Mouse (Mus musculus): ENCODE data around the gene Prpf31.

The Prpf31 gene

DNA sequence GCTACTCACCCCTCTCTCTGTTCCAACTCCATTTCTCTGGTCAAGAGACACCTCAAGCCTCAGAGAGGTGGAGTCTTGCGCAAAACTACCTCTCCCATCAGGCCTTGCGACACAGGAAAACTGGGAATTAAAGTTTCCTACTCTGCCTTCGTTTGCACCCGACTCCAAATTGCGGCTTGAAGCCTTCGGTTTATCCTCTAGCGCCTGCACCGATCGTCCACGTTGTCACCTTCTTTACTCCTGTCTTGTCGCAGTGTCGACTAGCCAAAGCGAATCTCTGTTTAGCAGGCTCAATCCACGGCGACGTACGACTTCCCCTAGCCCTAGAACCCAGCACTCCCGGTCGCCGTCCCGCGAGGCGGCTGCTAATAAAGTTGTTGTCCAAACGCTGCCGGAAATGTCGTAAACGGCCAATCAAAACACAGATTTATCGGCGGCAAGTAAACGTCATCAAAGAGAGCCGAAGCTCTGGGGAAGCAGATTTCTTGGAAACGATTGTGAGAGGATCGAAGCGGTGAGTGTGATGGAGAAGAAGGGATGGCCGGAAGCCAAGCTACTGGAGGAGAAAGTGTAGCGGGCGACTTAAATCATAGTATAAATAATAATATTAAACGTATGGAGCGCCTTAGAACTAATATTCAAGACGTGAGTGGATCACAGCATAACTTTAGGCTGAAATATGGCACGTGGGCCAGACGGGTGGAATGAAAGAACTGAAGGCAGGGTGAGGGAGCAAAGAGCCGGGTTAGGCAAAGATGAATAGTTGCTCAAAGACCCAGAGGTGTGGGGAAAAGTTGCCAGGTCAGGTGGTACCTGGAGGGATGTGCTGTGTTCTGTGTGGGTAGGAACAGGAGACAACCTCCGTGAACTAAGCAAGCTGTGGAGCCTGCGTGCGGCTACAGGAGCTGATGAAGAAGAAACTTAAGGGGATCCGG is at the start of gene Prpf31, which contains the start of gene Tfpt:
Gene Prpf31 (plus strand): TSS at position 443 of the 935 bp plus-strand sequence.
Gene Tfpt (minus strand): TSS at position 387 of the 935 bp plus-strand sequence.
- DNase-seq: peak; percentile 97

DNA sequence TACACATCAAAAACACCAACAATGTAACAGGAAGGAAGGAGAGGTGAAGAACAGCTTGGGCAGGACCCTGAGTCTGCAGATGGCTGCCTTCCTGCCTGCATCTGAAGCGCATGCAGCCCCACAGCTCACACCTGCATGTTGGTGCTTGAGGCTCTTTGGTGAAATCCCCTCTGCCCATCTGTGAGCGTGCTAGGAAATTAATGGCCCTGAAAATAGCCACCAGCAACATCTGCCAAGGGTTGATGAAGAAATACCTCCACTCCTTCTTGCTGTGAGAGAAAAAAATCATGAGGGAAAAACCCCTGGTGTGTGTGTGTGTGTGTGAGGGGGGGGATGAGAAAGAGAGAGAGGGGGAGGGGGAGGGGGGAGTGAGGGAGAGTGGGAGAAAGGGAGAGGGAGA is 49.8 kb upstream of the Prpf31 start:
- no peak for DNase-seq

DNA sequence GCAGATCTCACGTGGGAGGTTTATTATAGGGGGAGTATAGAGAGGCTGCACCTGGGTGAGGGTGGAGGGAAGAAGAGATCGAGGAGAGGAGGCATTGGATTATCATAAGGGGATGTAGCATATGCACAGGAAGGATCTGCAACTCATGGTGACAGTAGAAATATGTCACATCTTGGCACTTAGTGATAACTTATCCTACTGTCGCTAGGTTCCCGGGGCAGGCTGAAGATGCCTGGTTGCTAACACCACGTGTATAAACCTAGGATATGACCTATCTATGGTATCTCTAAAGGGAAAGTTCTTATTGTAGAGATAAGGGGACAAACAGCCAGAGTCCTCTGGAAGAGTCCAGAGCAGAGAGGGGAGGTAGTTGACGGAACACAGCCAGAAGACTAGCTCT is 44.0 kb upstream of the Prpf31 start:
- no peak for DNase-seq

DNA sequence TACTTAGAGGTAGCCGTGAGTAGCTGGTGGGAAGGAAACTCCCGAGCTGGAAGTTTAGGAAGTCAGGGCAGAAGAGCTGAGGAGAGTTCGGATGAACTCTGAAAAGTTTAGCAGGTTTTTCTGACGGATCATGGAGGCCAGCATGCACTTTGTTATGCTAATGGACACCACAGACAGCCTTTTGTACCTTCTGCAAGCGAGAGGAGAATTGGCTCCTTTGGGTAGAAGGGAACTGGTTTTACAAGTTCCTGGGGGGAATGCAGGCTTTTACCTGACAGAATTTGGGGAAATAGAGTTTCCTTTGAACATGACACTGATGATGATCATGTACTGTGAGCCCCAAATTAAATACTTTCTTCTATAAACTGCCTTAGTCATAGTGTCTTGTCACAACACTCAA is 43.5 kb upstream of the Prpf31 start:
- no peak for DNase-seq

DNA sequence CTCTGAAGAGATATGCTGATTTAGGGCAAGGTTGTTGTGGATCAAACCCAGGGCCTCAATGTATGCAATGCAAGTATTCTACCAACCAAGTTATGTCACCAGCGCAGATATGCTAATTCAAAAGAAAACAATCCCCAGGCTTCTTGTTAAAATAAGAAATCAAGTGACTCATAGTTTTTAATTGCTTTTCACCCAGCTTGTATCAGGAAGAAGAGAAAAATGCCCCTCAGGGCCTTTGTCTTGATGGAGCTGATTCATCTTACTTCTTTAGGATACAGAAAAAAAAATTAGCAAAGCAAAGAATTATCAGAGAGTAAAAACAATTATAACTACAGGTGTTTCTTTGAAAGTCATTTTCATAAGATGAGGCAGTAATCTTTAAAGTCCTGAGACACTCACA is 42.5 kb upstream of the Prpf31 start:
- no peak for DNase-seq

DNA sequence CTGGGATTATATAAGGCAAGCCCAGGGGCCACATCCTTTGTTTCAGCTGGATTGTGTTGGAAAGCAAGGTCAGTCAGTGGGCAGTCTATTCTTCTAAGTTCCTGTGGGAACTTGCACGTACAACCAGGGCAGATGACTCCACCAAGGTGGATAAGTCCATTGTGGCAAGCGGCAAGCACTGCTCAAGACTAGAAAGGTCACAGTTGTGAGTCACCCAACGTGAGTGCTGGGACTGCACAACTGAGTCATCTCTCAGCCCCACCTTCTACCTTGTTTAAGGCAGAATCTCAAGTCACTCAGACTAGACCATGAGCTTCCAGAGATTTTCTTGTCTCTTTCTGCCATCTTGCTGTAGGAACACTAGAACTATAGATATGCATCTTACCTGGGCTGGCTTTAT is 39.2 kb upstream of the Prpf31 start:
- no peak for DNase-seq

DNA sequence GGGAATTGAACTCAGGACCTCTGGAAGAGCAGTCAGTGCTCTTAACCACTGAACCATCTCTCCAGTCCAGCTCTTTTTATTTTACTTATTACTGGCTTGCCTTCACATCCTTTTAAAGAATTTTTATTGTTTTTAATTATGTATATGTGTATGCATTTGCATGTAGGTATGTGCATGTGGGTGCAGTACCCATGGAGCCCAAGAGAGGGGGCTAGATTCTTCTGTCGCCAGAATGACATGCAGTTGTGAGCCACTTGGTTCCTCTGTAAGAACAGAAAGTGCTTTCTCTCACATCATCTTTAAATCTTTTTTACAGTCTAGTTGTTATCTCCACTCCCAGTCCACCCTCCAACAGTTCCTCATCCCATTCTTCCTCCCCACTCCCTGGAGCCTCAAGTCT is 38.3 kb upstream of the Prpf31 start:
- DNase-seq: no peak

DNA sequence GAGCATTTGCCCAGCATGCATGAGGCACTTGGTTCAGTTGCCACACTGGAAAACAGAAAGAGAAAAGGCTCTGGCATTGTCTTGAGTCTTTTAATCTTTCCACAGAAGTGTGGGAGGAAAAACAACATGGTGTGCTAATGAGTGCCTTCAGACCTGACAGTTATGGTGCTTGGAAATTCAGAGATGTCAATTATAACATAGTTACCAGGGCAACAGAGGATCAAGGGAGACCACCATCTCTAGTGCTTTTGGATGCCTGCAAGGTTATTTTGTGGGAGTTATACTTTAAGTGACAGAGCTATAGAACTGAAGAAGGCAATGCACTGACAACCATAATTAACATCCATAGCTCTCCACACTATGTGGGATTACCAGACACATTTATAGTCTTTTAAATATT is 35.9 kb upstream of the Prpf31 start:
- no peak for DNase-seq

DNA sequence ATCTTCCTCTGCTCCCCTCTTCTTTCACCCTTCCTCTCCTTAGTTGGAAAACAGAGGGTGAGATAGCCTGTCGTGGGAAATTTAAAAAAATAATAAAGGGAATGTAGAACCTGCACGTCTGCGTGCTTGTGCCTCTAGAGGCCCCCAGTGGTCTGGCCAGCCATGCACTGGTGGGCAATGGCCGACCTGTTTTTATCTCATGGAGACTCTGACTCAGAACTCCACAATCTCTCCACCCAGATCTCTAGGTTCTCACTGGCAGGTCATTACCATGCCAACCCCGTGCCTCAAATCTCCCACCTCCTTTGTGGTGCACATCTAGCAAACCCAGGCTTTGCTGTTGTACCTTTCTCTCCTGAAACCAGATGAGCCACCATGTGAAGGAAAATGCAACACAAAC is 35.1 kb upstream of the Prpf31 start:
- no peak for DNase-seq

DNA sequence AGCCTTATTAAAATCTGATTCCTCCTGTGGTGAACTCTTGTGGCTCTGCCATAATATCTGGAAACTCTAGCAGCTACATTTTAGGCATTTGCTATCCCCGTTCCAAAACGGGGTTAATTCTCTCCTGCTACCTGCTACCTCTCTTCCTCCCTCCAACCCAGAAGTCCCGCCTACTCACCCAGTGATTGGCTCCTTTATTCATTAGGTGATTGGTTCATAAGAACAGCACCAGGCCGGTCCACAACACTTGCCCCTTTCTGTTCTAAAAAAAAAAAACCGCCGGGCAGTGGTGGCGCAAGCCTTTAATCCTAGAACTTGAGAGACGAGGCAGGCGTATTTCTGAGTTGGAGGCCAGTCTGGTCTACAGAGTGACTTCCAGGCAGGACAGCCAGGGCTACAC is 34.6 kb upstream of the Prpf31 start:
- peak; percentile 71 for DNase-seq

DNA sequence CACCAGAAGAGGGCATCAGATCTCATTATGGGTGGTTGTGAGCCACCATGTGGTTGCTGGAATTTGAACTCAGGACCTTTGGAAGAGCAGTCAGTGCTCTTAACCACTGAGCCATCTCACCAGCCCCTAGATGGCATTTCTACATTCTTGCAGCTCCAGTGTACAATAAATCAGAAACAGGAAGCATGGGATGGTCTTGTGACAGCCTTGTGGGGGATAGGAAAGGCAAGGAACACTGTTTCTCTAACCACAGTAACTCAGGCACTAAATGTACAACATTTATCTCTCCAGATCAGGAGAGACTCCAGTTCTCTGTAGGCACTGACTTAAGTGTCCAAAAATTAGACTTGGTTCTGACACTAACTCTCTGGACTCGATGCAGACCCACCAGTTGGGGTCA is 32.0 kb upstream of the Prpf31 start:
- DNase-seq: peak; percentile 18

DNA sequence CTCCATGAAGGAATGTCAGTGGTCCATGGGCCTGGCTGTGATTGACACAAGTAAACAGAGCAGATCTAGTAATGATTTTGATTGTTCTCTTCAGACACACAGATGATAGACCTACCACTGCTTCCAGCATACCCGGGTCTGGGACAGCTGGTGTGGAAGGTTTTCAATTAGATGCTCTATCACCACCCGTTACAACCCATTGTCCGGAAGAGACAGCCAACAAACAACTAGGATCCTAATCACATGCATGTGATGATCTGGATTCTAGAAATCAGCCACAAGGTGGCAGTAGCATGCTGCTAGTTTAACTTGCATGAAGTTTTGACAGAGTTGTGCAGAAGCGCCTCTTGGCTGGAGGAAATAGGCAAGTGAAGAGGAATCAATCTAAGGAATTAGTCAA is 28.7 kb upstream of the Prpf31 start:
- peak; percentile 88 for DNase-seq

DNA sequence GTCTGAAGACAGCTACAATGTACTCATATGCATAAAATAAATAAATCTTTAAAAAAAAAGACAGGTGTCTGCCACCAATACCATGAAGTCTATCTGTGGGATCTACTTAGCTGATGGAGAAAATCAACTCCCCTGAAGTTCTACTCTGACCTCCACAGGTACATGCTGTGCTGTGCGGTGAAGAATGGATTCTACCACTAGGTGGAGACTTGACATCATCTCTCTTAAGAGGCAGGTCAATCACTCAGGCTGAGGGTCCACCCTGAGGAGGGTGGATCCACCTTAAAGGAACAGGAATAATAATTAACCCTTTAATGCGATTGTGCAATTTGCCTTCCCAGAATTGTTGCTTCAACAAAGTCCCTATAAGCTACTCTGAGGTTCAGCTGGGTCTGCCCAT is 23.0 kb upstream of the Prpf31 start:
- peak; percentile 55 for DNase-seq

DNA sequence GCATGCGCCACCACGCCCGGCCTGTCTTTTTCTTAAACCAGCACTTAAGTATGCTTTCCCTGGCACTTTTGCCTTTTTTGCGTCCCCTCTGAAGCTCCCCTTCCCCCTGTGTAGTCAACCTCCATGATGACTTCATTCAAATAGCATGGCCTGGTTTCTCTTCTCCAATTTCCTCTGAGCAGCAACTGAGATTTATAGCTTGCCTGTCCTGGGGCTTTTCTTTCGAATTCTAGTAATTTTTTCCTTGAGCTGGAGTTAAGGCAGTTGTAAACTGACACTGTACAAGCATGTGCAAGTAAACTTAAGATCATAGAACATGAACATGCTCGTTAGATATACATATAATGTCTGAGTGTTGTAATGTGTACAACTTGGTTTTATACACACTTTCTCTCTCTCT is 22.4 kb upstream of the Prpf31 start:
- DNase-seq: no peak

DNA sequence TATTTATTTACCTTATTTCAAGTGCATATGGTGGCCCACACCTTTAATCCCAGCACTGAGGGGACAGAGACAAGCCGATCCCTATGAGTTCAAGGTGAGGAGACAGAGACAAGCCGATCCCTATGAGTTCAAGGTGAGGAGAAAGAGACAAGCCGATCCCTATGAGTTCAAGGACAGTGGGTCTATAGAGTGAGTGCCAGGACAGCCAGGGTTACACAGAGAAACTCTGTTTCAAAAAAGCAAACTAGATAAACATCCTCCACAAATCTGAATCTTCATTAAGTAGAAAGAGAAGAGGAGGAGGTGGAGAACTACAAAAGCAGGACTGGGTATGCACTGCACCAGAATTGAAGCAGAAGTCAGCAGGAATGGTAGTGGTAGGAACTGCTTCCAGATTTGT is 21.1 kb upstream of the Prpf31 start:
- DNase-seq: no peak

DNA sequence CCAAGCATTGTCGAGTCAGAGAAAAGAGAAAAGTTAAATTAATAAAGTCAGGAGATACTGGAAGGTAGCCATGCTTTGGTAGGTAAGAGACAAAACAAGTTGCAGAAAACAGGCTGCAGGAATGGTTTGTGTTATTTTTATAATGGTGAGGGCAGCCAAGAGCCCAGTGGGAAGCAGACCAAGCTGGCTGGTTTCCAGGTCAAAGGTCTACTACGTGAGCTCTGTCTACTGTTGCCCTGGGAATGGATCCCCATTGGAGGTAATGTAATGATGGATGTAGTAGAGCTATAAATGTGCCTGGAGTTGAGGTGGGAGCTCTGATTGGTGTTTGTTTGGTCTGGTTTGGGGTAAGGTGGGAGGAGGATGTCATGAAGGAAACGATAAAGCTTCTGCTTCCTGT is 20.7 kb upstream of the Prpf31 start:
- DNase-seq: peak; percentile 28

DNA sequence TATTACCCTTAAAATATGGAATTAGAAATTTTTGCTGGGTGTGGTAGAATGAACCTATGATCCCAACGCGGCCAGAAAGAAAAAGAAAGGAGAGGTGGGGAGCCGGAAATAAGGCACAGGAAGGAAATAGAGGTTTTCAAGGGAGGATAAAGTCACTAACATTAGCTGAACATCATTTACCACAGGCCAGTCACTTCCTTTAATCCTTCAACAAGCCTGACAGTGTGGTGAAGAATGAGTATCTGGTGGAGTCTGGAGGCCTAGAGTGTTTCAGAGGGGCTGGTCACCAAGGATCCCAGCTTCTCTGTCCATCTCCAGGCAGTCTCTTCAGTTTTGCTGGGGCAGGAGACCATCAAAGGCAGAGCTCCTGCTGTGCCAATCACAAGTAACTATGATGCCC is 19.3 kb upstream of the Prpf31 start:
- DNase-seq: no peak

DNA sequence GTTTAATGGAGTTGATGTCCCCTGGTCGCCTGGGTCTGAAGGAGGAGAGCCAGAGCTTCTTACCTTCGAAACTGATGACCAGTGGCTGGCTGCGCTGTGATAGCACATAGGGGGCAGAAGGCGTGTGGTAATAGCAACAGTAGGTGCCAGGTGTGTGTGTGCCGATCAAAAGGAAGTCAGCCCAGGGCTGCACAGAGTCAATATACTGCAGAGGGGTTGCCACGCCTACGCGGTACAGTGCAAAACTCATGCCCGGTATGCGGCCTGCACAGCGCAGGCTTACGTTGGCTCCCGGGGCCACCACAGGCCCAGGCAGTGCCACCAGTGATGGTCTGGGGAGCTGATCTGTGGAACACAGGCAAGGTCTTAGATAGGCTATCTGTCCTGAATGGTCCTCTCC is 18.8 kb upstream of the Prpf31 start:
- no peak for DNase-seq

DNA sequence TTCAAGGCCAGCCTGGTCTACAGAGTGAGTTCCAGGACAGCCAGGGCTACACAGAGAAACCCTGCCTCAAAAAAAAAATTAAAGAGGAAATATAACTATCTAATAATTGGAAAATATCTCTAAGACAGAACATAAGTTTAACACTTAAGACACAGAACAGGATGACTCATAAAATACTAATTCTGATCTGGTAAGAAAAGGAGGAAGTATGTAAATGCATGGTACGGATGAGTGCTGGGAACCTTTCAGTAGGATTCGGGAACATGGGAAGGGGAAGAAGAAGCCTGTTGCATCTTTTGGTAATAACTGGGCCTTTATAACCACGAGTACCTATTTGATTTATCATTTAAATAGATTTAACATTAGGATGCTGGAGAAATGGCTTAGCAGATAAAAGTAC is 15.8 kb upstream of the Prpf31 start:
- DNase-seq: no peak

DNA sequence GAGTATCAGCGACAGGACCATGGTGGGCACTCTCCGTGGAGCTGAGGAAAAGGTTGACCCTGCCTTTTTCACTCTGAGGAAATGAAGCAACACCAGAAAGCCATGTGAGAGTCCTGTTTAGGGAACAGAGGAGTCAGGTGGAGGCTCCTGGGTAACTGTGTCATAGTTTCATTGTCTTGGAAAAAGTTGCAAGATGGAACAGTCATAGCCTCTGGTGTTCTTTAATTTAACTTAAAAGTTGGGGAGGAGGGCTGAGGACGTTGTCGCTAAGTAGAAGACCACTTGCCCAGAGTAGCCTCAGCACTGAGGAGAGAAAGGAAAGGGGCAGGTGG is 13.8 kb upstream of the Prpf31 start, which contains the start of gene Oscar:
Gene Oscar (minus strand): TSS at position 101 of the 332 bp plus-strand sequence.
- DNase-seq: no peak

DNA sequence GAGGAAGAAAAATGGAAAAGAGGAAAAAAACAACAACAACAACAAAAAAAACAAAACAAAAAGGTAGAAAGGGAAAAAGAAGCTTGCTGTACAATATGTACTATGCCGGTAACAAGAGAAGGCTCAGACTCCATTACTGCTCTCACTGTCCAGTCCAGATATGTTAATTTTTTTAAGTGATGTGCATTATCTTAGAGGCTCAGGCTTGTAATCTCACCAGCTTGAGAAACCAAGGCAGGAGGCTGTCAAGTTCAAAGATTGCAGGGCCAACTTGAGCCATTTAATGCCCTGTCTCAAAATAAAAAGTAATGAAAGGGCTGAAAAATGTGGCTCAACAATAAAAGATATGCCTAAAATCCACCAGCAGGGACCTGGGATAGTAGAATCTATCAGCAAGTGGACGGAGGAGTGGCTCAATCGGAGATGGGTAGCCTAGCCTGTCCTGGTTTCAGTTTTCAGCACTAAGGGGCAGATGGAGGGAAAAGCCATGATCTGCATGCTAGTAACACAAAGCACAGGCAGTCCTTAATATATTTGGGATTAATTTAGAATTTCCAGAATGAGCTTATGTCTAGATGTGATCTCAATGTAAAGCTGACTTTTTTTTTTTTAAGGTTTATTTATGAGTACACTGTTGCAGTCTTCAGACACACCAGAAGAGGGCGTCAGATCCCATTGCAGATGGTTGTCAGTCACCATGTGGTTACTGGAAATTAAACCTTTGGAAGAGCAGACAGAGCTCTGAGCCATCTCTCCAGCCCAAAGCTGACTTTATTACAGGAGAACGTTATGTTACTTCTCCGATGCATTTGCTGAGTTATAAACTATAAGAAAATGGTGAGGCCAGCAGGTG is 13.2 kb upstream of the Prpf31 start:
- DNase-seq: no peak

DNA sequence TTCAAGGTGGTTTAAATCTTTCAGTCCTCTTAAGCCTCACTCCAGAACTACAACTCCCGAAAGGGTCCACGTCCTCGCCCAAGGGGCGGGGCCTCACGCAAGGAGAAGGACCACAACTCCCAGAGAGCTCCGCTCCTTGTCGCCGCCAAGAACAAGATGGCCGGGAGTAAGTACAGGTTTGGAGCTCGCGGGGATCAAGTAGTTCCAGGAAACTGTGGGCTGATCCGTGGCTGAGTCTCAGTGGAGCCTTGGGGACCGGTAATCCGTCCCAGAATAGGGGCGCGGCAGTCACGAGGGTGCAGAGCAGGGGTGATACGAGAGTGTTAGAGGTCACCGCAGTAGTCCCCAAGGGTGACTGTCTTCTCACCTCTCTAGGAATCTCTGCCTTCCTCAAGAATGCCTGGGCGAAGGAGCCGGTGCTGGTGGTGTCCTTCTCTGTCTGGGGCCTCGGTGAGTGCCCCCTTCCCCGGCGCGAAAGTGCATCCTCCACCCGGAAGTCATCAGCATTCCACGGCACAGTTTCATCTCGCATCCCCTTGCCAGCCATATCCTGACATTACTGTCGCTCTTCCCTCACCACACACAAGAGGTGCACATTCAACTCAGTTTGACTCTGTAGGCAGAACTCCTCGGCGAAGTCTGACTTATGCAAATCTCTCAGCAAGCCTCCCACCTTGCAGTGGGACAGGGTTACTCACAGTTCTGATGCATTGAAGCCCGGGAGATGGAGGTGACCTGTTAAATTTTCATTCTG is 12.4 kb upstream of the Prpf31 start, which contains the start of gene Ndufa3:
Gene Ndufa3 (plus strand): TSS at position 132 of the 754 bp plus-strand sequence.
- DNase-seq: peak; percentile 93

DNA sequence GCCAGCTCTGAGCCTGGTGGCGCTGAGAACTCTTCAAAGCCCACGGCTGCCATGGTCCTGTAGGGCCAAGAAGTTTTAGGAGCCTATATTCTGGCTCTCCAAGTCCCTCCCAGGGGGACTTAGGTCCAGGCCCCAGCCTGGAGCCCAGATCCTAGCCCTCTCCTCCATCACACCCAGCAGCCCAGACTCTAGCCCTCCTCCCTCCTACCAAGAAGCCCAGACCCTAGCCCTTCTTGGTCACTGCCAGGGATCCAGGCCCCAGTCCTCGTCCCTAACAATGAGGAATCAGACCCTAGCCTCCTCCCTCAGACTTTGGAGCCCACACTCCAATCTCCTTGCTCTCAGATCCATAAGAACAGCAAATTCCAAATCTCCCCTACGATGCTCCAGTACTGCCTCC is 755 bp upstream of the Prpf31 start:
- DNase-seq: no peak

All from lung, postnatal 36 days (tissue).